Mouse (Mus musculus): Measurements from ENCODE around the gene Lap3. TPM values are rescaled to one million over a fixed set of nuclear protein-coding genes. Genes with fewer than 3 reads are reported as not detected.

Gene Lap3
- total RNA-seq (2022): 10 to 100 TPM; 58.1 to 68.9 (median 63.5) TPM

- peak; percentile 87 to 97 for DNase-seq (ENCODE audit: low spot score in 2 of 2)
Measured at GRCm38 (mm10) chr5:45493191-45494092, at the start of gene Lap3. Lap3 (plus strand) TSS chr5:45493374.

- DNase-seq (ENCODE audit: low spot score in 2 of 2): no peak
Measured at GRCm38 (mm10) chr5:45444130-45444832, 48.9 kb upstream of the Lap3 start.

- no peak for DNase-seq (ENCODE audit: low spot score in 2 of 2)
Measured at GRCm38 (mm10) chr5:45448676-45449075, 44.5 kb upstream of the Lap3 start.

GRCm38 (mm10) chr5:45449206-45449605 is 44.0 kb upstream of the Lap3 start:
- no peak for DNase-seq (ENCODE audit: low spot score in 2 of 2)

- DNase-seq (ENCODE audit: low spot score in 2 of 2): peak; percentile 73 to 98
Measured at GRCm38 (mm10) chr5:45449831-45450716, 43.1 kb upstream of the Lap3 start, which contains the start of gene Qdpr. Qdpr (minus strand) TSS chr5:45450236.

- DNase-seq (ENCODE audit: low spot score in 2 of 2): no peak
Measured at GRCm38 (mm10) chr5:45453451-45453850, 39.7 kb upstream of the Lap3 start, which contains the start of gene Clrn2. Clrn2 (plus strand) TSS chr5:45453751.

GRCm38 (mm10) chr5:45454456-45454855 is 38.7 kb upstream of the Lap3 start:
- no peak for DNase-seq (ENCODE audit: low spot score in 2 of 2)

- peak in 1 of 2 experiments; percentile 64 for DNase-seq (ENCODE audit: low spot score in 2 of 2)
Measured at GRCm38 (mm10) chr5:45472880-45473450, 20.2 kb upstream of the Lap3 start.

GRCm38 (mm10) chr5:45473521-45473920 is 19.7 kb upstream of the Lap3 start:
- no peak for DNase-seq (ENCODE audit: low spot score in 2 of 2)

GRCm38 (mm10) chr5:45474215-45474614 is 19.0 kb upstream of the Lap3 start:
- DNase-seq (ENCODE audit: low spot score in 2 of 2): no peak

- no peak for DNase-seq (ENCODE audit: low spot score in 2 of 2)
Measured at GRCm38 (mm10) chr5:45474758-45475157, 18.4 kb upstream of the Lap3 start.

- DNase-seq (ENCODE audit: low spot score in 2 of 2): no peak
Measured at GRCm38 (mm10) chr5:45475771-45476170, 17.4 kb upstream of the Lap3 start.

GRCm38 (mm10) chr5:45476288-45476687 is 16.9 kb upstream of the Lap3 start:
- peak in 1 of 2 experiments; percentile 33 for DNase-seq (ENCODE audit: low spot score in 2 of 2)

GRCm38 (mm10) chr5:45477601-45478000 is 15.6 kb upstream of the Lap3 start:
- DNase-seq (ENCODE audit: low spot score in 2 of 2): peak in 1 of 2 experiments; percentile 33

- DNase-seq (ENCODE audit: low spot score in 2 of 2): no peak
Measured at GRCm38 (mm10) chr5:45480066-45480465, 13.1 kb upstream of the Lap3 start.

GRCm38 (mm10) chr5:45481125-45481524 is 12.0 kb upstream of the Lap3 start:
- no peak for DNase-seq (ENCODE audit: low spot score in 2 of 2)

GRCm38 (mm10) chr5:45482607-45483006 is 10.6 kb upstream of the Lap3 start:
- no peak for DNase-seq (ENCODE audit: low spot score in 2 of 2)

- DNase-seq (ENCODE audit: low spot score in 2 of 2): no peak
Measured at GRCm38 (mm10) chr5:45483654-45484053, 9.5 kb upstream of the Lap3 start.

- DNase-seq (ENCODE audit: low spot score in 2 of 2): no peak
Measured at GRCm38 (mm10) chr5:45491776-45492175, 1.4 kb upstream of the Lap3 start.

GRCm38 (mm10) chr5:45494093-45494755 is 1.1 kb downstream of the Lap3 start:
- DNase-seq (ENCODE audit: low spot score in 2 of 2): no peak

Measured in left cerebral cortex, adult 8-10 months (tissue).